8 mouse cellular contexts compared by ENCODE assay signal in genomic region chr9:31385947-31386354, GRCm38 (mm10). TPM values are rescaled to one million over a fixed set of nuclear protein-coding genes. Genes with fewer than 3 reads are reported as not detected.
DNase-seq lines count a peak whose midpoint lies in the region; ATAC-seq and TF ChIP-seq lines count a peak whose summit lies in the region.

Gene Nfrkb (plus strand): TSS chr9:31386192.

- peak within 1 kb of the TSS; percentile 74 for H3K4me2 ChIP-seq in lung, postnatal 0 days (replicated peaks; ENCODE audit: low read depth, low read length)

- peak; percentile 91 for DNase-seq in MN1 (ENCODE audit: low spot score)
- peak; percentile 93 for DNase-seq in cerebellum, adult 9-10 months
- peak; percentile 94 for DNase-seq in hindbrain, embryonic 10.5 days (ENCODE audit: low spot score)
- DNase-seq in layer of hippocampus, adult 9-11 months, result peak; percentile 95
- DNase-seq in lung, postnatal 0 days (ENCODE audit: low spot score), result peak; percentile 99
- DNase-seq in ovary, postnatal 14 days (ENCODE audit: low spot score), result peak; percentile 96
- DNase-seq in thymus, postnatal 14 days, result peak; percentile 98

- H3K4me1 ChIP-seq in hindbrain, embryonic 10.5 days (replicated peaks), result peaks cover 28% of the 10 kb centered on the region
- H3K4me1 ChIP-seq in lung, postnatal 0 days (ENCODE audit: insufficient read depth, low read depth, low read length), result no peaks in the 10 kb centered on the region; the same call in 1 of the 2 replicates

- H3K9ac ChIP-seq in lung, postnatal 0 days (replicated peaks; ENCODE audit: low read depth), result peak within 1 kb of the TSS; percentile 84

- H3K4me3 ChIP-seq in hindbrain, embryonic 10.5 days, result peak within 1 kb of the TSS; percentile 97
- peak within 1 kb of the TSS; percentile 95 for H3K4me3 ChIP-seq in lung, postnatal 0 days (ENCODE audit: low read depth, low read length)

- no peak for TF ChIP-seq EP300 in lung, postnatal 0 days (IDR thresholded peaks at IDR 0.05)

- H3K27me3 ChIP-seq in hindbrain, embryonic 10.5 days (ENCODE audit: insufficient read depth, poor library complexity, severe bottlenecking), result no peaks in the 10 kb centered on the region
- no peaks in the 10 kb centered on the region for H3K27me3 ChIP-seq in lung, postnatal 0 days (replicated peaks; ENCODE audit: insufficient read depth, low read length)

- TF ChIP-seq CTCF in lung, postnatal 0 days (IDR thresholded peaks at IDR 0.05), result no peak

- peak within 1 kb of the TSS; percentile 96 for H3K27ac ChIP-seq in hindbrain, embryonic 10.5 days
- peak within 1 kb of the TSS; percentile 38 for H3K27ac ChIP-seq in lung, postnatal 0 days (ENCODE audit: low read length)

- peak; percentile 98 for ATAC-seq in frontal cortex, adult (ENCODE audit: low TSS enrichment)
- peak; percentile 99 for ATAC-seq in lung, postnatal 0 days

- no peaks in the 10 kb centered on the region for H3K9me3 ChIP-seq in hindbrain, embryonic 10.5 days
- no peaks in the 10 kb centered on the region for H3K9me3 ChIP-seq in lung, postnatal 0 days (ENCODE audit: low read length)

- H3K36me3 ChIP-seq in hindbrain, embryonic 10.5 days, result peaks cover 24% of the 10 kb centered on the region
- peaks cover 3% of the 10 kb centered on the region; the same call in 1 of the 2 replicates for H3K36me3 ChIP-seq in lung, postnatal 0 days (ENCODE audit: insufficient read depth, low read length)

- under 1% methylated on average over 46 of the region's 46 CpGs for WGBS in hindbrain, embryonic 10.5 days
- WGBS in lung, postnatal 0 days, result 1% methylated on average over 39 of the region's 46 CpGs

RNA-seq across cellular contexts. Expression of gene Nfrkb, which starts in this region (rescaled TPM):
- polyA plus RNA-seq in hindbrain, embryonic 10.5 days (2016; fragmentation: Nextera tagmentation; extraction: Ambion mirVana), result 19.6 and 25.4 TPM in 2 replicates
- 13.0 and 13.3 TPM in 2 replicates for polyA plus RNA-seq in lung, postnatal 0 days (2015; fragmentation: Nextera tagmentation; extraction: Ambion mirVana)

Comparison
In these comparisons a context has a peak if more than half of its experiments do, and no peak if none do; other contexts are left out.
1. Peak in every context shown above with its lines: DNase-seq, ATAC-seq, H3K4me3 ChIP-seq and H3K27ac ChIP-seq.